Mouse (Mus musculus): ENCODE data around the gene Atf5.
A peak's percentile ranks its signal among the peaks of the same experiment; 100 is the strongest.

Atf5 gene

GRCm38 (mm10) chr7:44816470-44817021 lies at the start of gene Atf5:
Gene Atf5 (minus strand): TSS chr7:44816658.
- no peaks in the 10 kb centered on the region for H3K36me3 ChIP-seq (ENCODE audit: control insufficient read depth, insufficient read depth, low read length, poor library complexity, severe bottlenecking)
- DNase-seq (ENCODE audit: low read depth, low spot score): no peak

GRCm38 (mm10) chr7:44864595-44865542 lies 48.4 kb upstream of the Atf5 start:
- Histone ChIP-seq H3K36me3 (ENCODE audit: control insufficient read depth, insufficient read depth, low read length, poor library complexity, severe bottlenecking) (no peaks in the 10 kb centered on the region), H3K27me3 (ENCODE audit: control insufficient read depth, insufficient read depth, low read length, poor library complexity, severe bottlenecking) (no peaks in the 10 kb centered on the region)
- no peak for DNase-seq (ENCODE audit: low read depth, low spot score)

More at GRCm38 (mm10) chr7:44816470-44817021, at the start of gene Atf5:
- H3K27me3 ChIP-seq (ENCODE audit: control insufficient read depth, insufficient read depth, low read length, poor library complexity, severe bottlenecking): no peaks in the 10 kb centered on the region

GRCm38 (mm10) chr7:44863982-44864494 lies 47.6 kb upstream of the Atf5 start:
- no peaks in the 10 kb centered on the region for H3K27me3 ChIP-seq (ENCODE audit: control insufficient read depth, insufficient read depth, low read length, poor library complexity, severe bottlenecking)
- H3K36me3 ChIP-seq (ENCODE audit: control insufficient read depth, insufficient read depth, low read length, poor library complexity, severe bottlenecking): no peaks in the 10 kb centered on the region
- DNase-seq (ENCODE audit: low read depth, low spot score): no peak

GRCm38 (mm10) chr7:44863210-44863609 lies 46.8 kb upstream of the Atf5 start:
- no peaks in the 10 kb centered on the region for H3K36me3 ChIP-seq (ENCODE audit: control insufficient read depth, insufficient read depth, low read length, poor library complexity, severe bottlenecking)
- DNase-seq (ENCODE audit: low read depth, low spot score): no peak

GRCm38 (mm10) chr7:44862434-44862833 lies 46.0 kb upstream of the Atf5 start:
- H3K36me3 ChIP-seq (ENCODE audit: control insufficient read depth, insufficient read depth, low read length, poor library complexity, severe bottlenecking): no peaks in the 10 kb centered on the region
- no peak for DNase-seq (ENCODE audit: low read depth, low spot score)

More at GRCm38 (mm10) chr7:44863210-44863609, 46.8 kb upstream of the Atf5 start:
- no peaks in the 10 kb centered on the region for H3K27me3 ChIP-seq (ENCODE audit: control insufficient read depth, insufficient read depth, low read length, poor library complexity, severe bottlenecking)

GRCm38 (mm10) chr7:44861429-44861816 lies 45.0 kb upstream of the Atf5 start:
- DNase-seq (ENCODE audit: low read depth, low spot score): no peak
- H3K27me3 ChIP-seq (ENCODE audit: control insufficient read depth, insufficient read depth, low read length, poor library complexity, severe bottlenecking): no peaks in the 10 kb centered on the region
- no peaks in the 10 kb centered on the region for H3K36me3 ChIP-seq (ENCODE audit: control insufficient read depth, insufficient read depth, low read length, poor library complexity, severe bottlenecking)

More at GRCm38 (mm10) chr7:44862434-44862833, 46.0 kb upstream of the Atf5 start:
- no peaks in the 10 kb centered on the region for H3K27me3 ChIP-seq (ENCODE audit: control insufficient read depth, insufficient read depth, low read length, poor library complexity, severe bottlenecking)

GRCm38 (mm10) chr7:44860576-44861428 lies 44.3 kb upstream of the Atf5 start:
- no peaks in the 10 kb centered on the region for H3K36me3 ChIP-seq (ENCODE audit: control insufficient read depth, insufficient read depth, low read length, poor library complexity, severe bottlenecking)
- DNase-seq (ENCODE audit: low read depth, low spot score): peak; percentile 78
- no peaks in the 10 kb centered on the region for H3K27me3 ChIP-seq (ENCODE audit: control insufficient read depth, insufficient read depth, low read length, poor library complexity, severe bottlenecking)

- no peak for DNase-seq (ENCODE audit: low read depth, low spot score)
These were observed 43.4 kb upstream of the Atf5 start for GRCm38 (mm10) chr7:44859896-44860295.

GRCm38 (mm10) chr7:44857905-44858304 lies 41.4 kb upstream of the Atf5 start:
- Histone ChIP-seq H3K36me3 (ENCODE audit: control insufficient read depth, insufficient read depth, low read length, poor library complexity, severe bottlenecking) (no peaks in the 10 kb centered on the region), H3K27me3 (ENCODE audit: control insufficient read depth, insufficient read depth, low read length, poor library complexity, severe bottlenecking) (no peaks in the 10 kb centered on the region)
- DNase-seq (ENCODE audit: low read depth, low spot score): peak; percentile 63

More at GRCm38 (mm10) chr7:44859896-44860295, 43.4 kb upstream of the Atf5 start:
- H3K36me3 ChIP-seq (ENCODE audit: control insufficient read depth, insufficient read depth, low read length, poor library complexity, severe bottlenecking): no peaks in the 10 kb centered on the region
- H3K27me3 ChIP-seq (ENCODE audit: control insufficient read depth, insufficient read depth, low read length, poor library complexity, severe bottlenecking): no peaks in the 10 kb centered on the region

- H3K36me3 ChIP-seq (ENCODE audit: control insufficient read depth, insufficient read depth, low read length, poor library complexity, severe bottlenecking): no peaks in the 10 kb centered on the region
- peak; percentile 84 for DNase-seq (ENCODE audit: low read depth, low spot score)
- no peaks in the 10 kb centered on the region for H3K27me3 ChIP-seq (ENCODE audit: control insufficient read depth, insufficient read depth, low read length, poor library complexity, severe bottlenecking)
These were observed 40.6 kb upstream of the Atf5 start, which contains the start of gene Pnkp for GRCm38 (mm10) chr7:44857042-44857552. Gene Pnkp (plus strand): TSS chr7:44857139.

- Histone ChIP-seq H3K36me3 (ENCODE audit: control insufficient read depth, insufficient read depth, low read length, poor library complexity, severe bottlenecking) (no peaks in the 10 kb centered on the region), H3K27me3 (ENCODE audit: control insufficient read depth, insufficient read depth, low read length, poor library complexity, severe bottlenecking) (no peaks in the 10 kb centered on the region)
- no peak for DNase-seq (ENCODE audit: low read depth, low spot score)
These were observed 39.9 kb upstream of the Atf5 start for GRCm38 (mm10) chr7:44856265-44856916.

- DNase-seq (ENCODE audit: low read depth, low spot score): no peak
- no peaks in the 10 kb centered on the region for H3K36me3 ChIP-seq (ENCODE audit: control insufficient read depth, insufficient read depth, low read length, poor library complexity, severe bottlenecking)
- no peaks in the 10 kb centered on the region for H3K27me3 ChIP-seq (ENCODE audit: control insufficient read depth, insufficient read depth, low read length, poor library complexity, severe bottlenecking)
These were observed 38.6 kb upstream of the Atf5 start for GRCm38 (mm10) chr7:44855036-44855435.

GRCm38 (mm10) chr7:44854356-44855031 lies 38.0 kb upstream of the Atf5 start:
- Histone ChIP-seq H3K27me3 (ENCODE audit: control insufficient read depth, insufficient read depth, low read length, poor library complexity, severe bottlenecking) (no peaks in the 10 kb centered on the region), H3K36me3 (ENCODE audit: control insufficient read depth, insufficient read depth, low read length, poor library complexity, severe bottlenecking) (no peaks in the 10 kb centered on the region)
- DNase-seq (ENCODE audit: low read depth, low spot score): peak; percentile 72
